Mouse (Mus musculus) megakaryocyte, embryonic 14.5 days (primary cell): ENCODE measurements at regions not wholly inside any gene's neighbourhood (a gene's known extent, or its start where the extent isn't known, plus 50 kb on each side); places are given as distances from the start of the nearest gene placed in this dataset.

Experiments
- H3K27me3 ChIP-seq: replicated peaks from 2 replicates; pipeline ENCODE3; 2012; ENCODE audit warnings: inconsistent platforms
- H3K36me3 ChIP-seq: replicated peaks from 2 replicates; pipeline ENCODE3; 2012; ENCODE audit warnings: low read length, inconsistent platforms, mixed read lengths
- H3K4me1 ChIP-seq: 2 replicates; pipeline ENCODE4 v1.6.1; 2012; ENCODE audit warnings: inconsistent platforms
- H3K4me3 ChIP-seq: replicated peaks from 2 replicates; pipeline ENCODE3; 2012; ENCODE audit warnings: moderate library complexity, mild to moderate bottlenecking, inconsistent platforms
- H3K9me3 ChIP-seq: 2 replicates; pipeline ENCODE4 v1.6.1; 2012; ENCODE audit warnings: inconsistent platforms
- FLI1 ChIP-seq: IDR thresholded peaks from 2 replicates; pipeline ENCODE4 v1.6.1; 2012; ENCODE audit warnings: low read length, inconsistent platforms, mixed read lengths
- GATA1 ChIP-seq: IDR thresholded peaks from 3 replicates; pipeline ENCODE4 v1.6.1; 2012; ENCODE audit warnings: mixed read lengths, low read length, inconsistent platforms, borderline replicate concordance

- TF ChIP-seq FLI1 (no peak), GATA1 (no peak)
- Histone ChIP-seq H3K27me3 (no peaks in the 10 kb centered on the region), H3K9me3 (no peaks in the 10 kb centered on the region), H3K4me3 (no peak overlapping the region), H3K36me3 (no peaks in the 10 kb centered on the region), H3K4me1 (peaks cover 22% of the 10 kb centered on the region)
Measured at GRCm38 (mm10) chr1:52553871-52554270, 53.4 kb upstream of the Nab1 start.

- Histone ChIP-seq H3K27me3 (no peaks in the 10 kb centered on the region), H3K4me1 (peaks cover 12% of the 10 kb centered on the region), H3K9me3 (peaks cover 10% of the 10 kb centered on the region), H3K36me3 (peaks cover 6% of the 10 kb centered on the region), H3K4me3 (no peak overlapping the region)
- TF ChIP-seq FLI1 (no peak), GATA1 (no peak)
Measured at GRCm38 (mm10) chr1:52565812-52566211, 64.7 kb upstream of the Nemp2 start.

DNA sequence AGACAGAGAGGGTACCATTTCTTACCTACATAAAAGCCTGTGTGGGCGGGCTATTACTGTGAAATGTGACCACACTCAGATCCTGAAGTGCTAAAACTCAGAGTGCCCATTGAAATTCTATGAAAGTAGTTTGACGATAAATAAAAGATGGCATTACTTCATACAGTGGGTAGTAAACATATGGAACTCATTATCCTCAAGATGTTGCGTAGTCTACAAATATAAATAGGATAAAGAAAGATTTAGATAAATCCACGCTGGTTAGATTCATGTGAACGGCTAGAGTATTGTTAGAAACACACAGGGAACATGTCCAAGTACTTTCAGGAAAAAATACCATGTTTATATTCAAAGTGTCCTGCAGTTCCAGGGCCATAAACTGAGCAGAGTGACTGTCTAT, 58.8 kb upstream of the Nemp2 start:
- peaks cover 6% of the 10 kb centered on the region; the same call in 1 of the 2 replicates for H3K4me1 ChIP-seq
- no peak for TF ChIP-seq FLI1
- TF ChIP-seq GATA1: no peak
- no peak overlapping the region for H3K4me3 ChIP-seq
- peaks cover 6% of the 10 kb centered on the region for H3K36me3 ChIP-seq
- H3K27me3 ChIP-seq: no peaks in the 10 kb centered on the region
- peaks cover 10% of the 10 kb centered on the region for H3K9me3 ChIP-seq

GRCm38 (mm10) chr1:52578298-52579056, 52.0 kb upstream of the Nemp2 start:
- Histone ChIP-seq H3K4me1 (peaks cover 49% of the 10 kb centered on the region), H3K27me3 (no peaks in the 10 kb centered on the region), H3K4me3 (peak overlapping the region; percentile 82), H3K36me3 (no peaks in the 10 kb centered on the region), H3K9me3 (no peaks in the 10 kb centered on the region)
- TF ChIP-seq GATA1: peak; percentile 52; the same call in 1 of the 3 replicates
- no peak for TF ChIP-seq FLI1

DNA sequence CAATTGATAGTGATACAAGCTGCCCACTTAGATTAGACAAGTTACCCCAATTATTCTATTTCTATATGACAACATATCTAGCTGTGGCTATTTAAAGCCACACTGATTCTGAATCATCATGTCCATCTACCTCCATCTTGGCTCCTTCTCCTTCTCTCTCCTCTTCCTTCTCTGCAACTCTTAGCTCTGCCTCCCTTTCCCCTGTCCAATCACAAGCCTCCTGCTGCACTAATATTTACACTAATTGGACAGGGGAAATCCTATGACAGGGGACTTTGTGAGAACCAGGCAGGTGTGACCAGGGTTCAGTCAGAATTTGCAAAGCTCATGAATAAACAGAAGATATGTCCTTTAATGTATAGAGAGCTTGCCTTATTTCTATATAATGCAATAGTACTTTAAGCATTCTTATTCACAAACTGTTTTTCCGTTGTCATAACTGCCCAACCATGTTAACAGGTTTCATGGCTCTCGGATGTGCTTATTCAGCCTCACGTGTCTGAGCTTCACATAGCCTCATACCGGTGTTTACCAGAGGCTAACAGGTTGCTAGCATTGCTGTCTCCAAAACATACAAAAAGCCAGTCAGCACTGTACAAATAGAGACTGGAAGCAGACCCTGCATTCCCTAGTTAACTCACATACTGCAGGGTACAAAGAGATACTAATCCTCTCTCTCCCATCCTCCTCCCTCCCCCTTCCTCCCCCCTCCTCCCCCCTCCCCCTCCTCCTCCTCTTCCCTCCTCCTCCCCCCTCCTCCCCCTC, 50.2 kb upstream of the Nemp2 start:
- H3K4me3 ChIP-seq: no peak overlapping the region
- H3K9me3 ChIP-seq: no peaks in the 10 kb centered on the region
- H3K4me1 ChIP-seq: peaks cover 49% of the 10 kb centered on the region
- no peaks in the 10 kb centered on the region for H3K27me3 ChIP-seq
- no peaks in the 10 kb centered on the region for H3K36me3 ChIP-seq
- no peak for TF ChIP-seq GATA1
- no peak for TF ChIP-seq FLI1
